Mouse (Mus musculus) adrenal gland, postnatal 25 days (tissue): ENCODE data around the gene Olfr1326-ps1. TPM values are rescaled to one million over a fixed set of nuclear protein-coding genes. Genes with fewer than 3 reads are reported as not detected.

ENCODE experiments used
- DNase-seq: peaks from one replicate; pipeline ENCODE4 v3.0.0; 2021; ENCODE audit warnings: mixed read lengths
- long read RNA-seq: library from polyadenylated mRNA; stranded (forward); transcript quantifications from one replicate; pipeline ENCODE4 v2.0.0, GENCODE M21; 2021
- total RNA-seq: library from RNA; stranded (reverse); gene quantifications from 2 replicates; pipeline ENCODE4 v1.2.3, GENCODE M21; 2021

The Olfr1326-ps1 gene
- total RNA-seq: not detected in 2 replicates
- long read RNA-seq: 0 reads

- no peak for DNase-seq
Measured at GRCm38 (mm10) chrX:74574788-74575187, at the start of gene Olfr1326-ps1. Gene Olfr1326-ps1 (minus strand): TSS chrX:74574888.

- no peak for DNase-seq
Measured at GRCm38 (mm10) chrX:74592379-74592778, 17.7 kb upstream of the Olfr1326-ps1 start, which contains the start of gene Olfr1325. Gene Olfr1325 (plus strand): TSS chrX:74592679.

Other genes starting within 250 kb of the Olfr1326-ps1 start
- 9.9 and 21.7 TPM in 2 replicates for gene Plxna3, start 245.8 kb downstream of the Olfr1326-ps1 start, total RNA-seq
- gene Lage3, start 221.3 kb downstream of the Olfr1326-ps1 start, total RNA-seq: 49.0 and 66.8 TPM in 2 replicates
- 59.6 and 60.7 TPM in 2 replicates for gene Ubl4a, start 201.7 kb downstream of the Olfr1326-ps1 start, total RNA-seq
- 18.0 and 20.4 TPM in 2 replicates for gene Slc10a3, start 201.5 kb downstream of the Olfr1326-ps1 start, total RNA-seq
- 22.2 and 26.2 TPM in 2 replicates for gene Fam3a, start 181.6 kb downstream of the Olfr1326-ps1 start, total RNA-seq
- 61.3 and 84.3 TPM in 2 replicates for gene Ikbkg, start 181.6 kb downstream of the Olfr1326-ps1 start, total RNA-seq
- gene G6pdx, start 145.7 kb downstream of the Olfr1326-ps1 start, total RNA-seq: 144 and 163 TPM in 2 replicates
- not detected in 2 replicates for gene Gm6880, start 93.5 kb downstream of the Olfr1326-ps1 start, total RNA-seq
- gene Olfr1325, start 17.8 kb upstream of the Olfr1326-ps1 start, total RNA-seq: not detected in 2 replicates
- gene Gm5640, start 70.7 kb upstream of the Olfr1326-ps1 start, total RNA-seq: not detected in 2 replicates
- gene Gm6890, start 166.0 kb upstream of the Olfr1326-ps1 start, total RNA-seq: not detected in 2 replicates